Mouse (Mus musculus) cerebellum, postnatal 4 days (tissue): Measurements from ENCODE around the gene Ak5.
"Not testable (repeated sequence)": the region's sequence is repeated elsewhere in the genome, so short reads cannot be mapped to it uniquely, and the experiment has no call there.

Experiments used
- DNase-seq, 2 experiments: peaks; one replicate each; pipeline ENCODE4 v3.0.0; 2022; ENCODE audit warnings: low spot score in 2 of 2, mixed read lengths in 1 of 2

Gene Ak5

DNA sequence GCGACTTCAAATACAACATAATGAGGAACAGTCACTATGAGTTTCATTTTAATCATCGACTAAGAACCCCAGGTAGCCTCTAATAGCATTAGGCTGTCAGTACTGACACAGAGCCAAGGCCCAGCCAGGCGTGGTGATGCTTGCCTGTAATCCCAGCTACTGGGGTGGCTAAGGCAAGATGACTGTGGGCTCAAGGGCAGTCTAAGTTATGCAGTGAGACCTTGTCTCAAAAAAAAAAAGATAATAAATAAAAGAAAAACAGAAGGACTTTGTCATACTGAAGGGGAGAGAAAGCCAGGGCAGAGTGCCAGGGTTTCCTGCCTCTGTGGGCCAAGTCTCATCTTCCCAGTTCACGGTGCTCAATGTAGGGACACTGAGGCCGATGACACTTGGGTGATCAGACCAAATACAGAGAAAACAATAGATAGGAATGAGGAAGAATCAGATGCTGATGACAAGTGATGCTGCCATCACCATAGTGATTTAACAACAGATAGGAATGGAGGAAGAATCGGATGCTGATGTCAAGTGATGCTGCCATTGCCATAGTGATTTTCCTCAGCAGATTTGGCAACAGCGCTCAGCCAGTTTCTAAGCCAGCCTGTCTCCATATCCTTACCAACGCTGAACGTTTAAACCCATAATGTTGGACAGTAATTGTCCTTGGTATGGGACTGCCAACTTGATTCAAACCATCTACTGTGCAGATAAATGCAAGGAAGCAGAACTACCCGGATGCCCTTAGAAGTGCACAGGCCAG lies 42.9 kb downstream of the Ak5 start:
- peak in 1 of 2 experiments; percentile 10 for DNase-seq

- DNase-seq: no peak
Observed at GRCm38 (mm10) chr3:152620534-152620933, 47.6 kb downstream of the Ak5 start.

DNA sequence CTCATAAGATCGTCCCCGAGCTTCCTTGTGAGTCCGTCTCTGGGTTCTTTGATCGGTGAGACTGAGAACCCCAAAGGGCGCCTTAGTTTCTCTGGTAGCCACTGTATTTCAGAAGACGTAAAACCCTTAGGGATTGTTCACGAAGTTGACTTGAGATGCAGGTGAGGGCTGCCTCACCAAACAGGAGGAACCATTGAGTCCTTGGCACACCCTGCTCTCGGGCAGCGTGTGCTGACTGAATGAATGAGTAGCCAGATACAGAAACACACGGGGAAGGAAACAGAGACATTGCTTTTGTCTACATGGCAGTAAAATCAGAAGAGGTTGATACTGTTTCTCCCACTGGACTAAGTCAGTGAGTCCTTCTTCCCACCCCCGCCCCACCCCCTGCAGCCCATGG lies 48.1 kb downstream of the Ak5 start:
- DNase-seq: no peak

DNA sequence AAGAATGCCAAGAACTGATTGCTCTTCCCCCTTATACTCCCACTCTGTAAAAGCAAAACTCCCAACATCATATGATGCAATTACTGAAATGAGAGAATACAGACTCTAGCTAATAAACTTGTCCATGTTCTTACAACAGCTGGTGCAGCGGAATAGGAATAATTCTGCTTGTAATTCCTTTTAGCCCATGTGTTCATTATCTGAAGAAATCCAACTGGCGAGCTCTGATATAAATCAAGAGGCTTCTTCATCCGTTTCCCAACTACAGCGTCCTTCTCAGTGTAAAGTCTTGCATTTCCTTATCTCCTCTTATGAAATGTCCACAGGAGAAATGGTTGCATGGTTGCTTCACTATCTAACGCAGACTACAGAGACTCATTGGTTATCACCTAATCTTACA lies 59.1 kb downstream of the Ak5 start:
- no peak for DNase-seq

GRCm38 (mm10) chr3:152605849-152606248 lies 62.3 kb downstream of the Ak5 start:
- no peak for DNase-seq

GRCm38 (mm10) chr3:152599679-152600078 lies 68.5 kb downstream of the Ak5 start:
- DNase-seq: no peak

DNA sequence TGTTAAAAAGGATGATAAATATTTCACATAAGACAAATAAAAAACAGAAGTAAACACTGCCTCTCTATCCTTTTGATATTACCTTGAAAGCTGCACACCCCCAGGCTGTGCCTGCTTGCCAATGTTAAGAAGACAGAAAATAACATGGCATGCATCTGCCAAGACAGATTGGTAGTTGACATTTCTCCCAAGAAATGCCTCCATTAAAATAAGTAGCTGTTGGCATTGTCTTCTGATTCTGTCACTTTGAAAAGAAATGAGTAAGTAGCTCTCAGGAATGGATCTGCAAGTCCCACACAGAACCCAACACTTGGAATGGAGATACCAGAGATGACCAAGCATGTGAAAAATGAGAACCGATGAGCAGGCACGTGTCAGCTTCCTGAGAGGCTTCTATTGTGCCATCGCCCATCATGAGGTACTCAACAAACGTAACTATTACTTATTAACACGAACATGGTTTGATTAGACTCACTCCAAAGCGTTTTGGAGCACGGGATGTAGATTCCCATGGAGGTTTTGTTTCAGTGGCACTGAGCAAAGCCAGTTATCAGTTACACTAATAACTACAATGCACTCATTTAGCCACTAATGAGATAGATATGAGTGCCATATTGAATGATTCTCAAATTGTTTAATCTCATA lies 71.6 kb downstream of the Ak5 start:
- DNase-seq: no peak

DNA sequence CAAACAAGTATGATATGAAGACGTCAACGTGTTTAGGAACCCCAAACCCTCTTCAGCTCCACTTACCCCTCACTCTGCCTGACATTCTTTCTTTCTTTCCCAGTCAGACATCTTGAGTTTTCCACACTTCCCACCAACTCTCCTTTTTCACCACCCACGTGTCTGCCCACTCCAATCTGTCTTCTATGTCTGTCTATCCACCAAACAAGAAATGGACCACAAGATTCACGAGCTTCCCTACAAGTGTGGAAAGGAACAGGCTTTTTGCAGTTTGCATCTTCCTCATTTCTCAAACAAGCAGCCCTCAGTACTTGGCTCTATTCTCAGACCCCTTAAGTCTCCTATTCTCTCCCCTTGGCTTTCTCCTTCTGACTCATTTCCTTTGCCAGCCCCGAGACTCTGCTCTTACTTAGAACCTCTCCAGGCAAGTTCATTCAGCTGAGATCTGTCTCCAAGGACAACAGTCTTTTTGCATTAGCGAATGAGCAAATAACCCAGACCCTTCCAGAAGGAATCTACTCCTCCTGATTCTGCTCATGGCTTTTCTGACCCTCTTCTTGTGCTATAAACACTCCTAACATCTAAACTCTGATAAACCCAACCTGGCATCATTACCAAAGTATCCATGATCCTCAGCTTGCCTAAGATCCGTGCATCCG lies 75.3 kb downstream of the Ak5 start:
- no peak for DNase-seq

- DNase-seq: no peak
Observed at GRCm38 (mm10) chr3:152590491-152590890, 77.7 kb downstream of the Ak5 start.

DNA sequence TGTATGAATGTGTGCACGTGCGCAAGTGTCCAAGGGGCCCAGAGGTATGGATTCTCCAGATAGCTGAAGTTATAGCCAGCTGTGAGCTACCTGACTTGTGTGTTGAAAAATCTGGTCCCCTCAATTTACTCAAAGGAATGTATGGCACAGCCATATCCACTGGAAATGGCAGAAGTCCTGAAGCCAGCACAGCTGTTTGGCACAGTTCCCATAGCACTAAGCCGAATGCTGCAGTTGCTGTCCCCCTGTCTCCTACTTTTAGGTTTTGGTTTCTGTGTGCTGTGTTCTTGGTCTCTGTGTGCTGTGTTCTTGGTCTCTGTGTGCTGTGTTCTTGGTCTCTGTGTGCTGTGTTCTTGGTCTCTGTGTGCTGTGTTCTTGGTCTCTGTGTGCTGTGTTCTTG lies 79.1 kb downstream of the Ak5 start:
- not testable (repeated sequence) for DNase-seq

DNA sequence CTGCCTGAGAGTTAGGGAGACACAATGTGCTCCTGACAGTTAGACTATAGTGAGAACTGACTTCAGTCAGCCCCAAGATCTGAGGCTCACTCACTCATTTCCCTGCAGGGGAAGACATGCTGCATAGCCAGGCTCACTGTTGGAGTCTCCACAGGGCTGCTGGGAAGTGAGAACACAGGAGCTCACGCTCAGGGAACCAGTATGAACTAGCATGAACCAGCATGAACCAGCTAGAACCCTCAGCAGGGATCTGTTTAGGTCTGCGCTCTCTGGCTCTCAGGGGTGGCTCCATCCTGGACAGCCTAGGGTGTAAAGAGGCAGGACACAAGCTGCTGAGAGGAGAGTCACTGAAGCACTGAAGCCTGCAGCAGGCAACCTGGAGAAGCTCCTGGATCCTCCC lies 81.2 kb downstream of the Ak5 start:
- no peak for DNase-seq

DNA sequence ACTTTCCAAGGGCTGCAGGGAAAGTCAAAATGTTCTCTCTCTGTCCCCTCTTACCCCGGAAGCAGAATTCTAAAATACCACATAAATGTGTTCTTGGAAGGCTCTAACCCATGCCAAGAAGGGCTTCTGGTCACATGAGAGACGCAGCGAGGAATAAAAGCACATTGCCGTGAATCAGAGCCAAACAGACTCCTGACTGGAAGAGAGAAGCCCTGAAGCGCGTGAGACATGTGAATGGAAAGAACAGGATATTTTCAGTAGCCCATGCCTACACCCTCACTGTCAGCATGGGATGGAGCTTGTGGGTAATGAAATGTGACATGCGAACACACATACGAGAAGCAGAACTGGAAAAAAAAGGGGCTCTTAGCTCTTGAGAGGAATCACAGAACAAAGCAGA lies 82.0 kb downstream of the Ak5 start:
- DNase-seq: no peak

GRCm38 (mm10) chr3:152585581-152585980 lies 82.6 kb downstream of the Ak5 start:
- DNase-seq: no peak

- DNase-seq: no peak
Observed at GRCm38 (mm10) chr3:152583033-152583432, 85.1 kb downstream of the Ak5 start.

GRCm38 (mm10) chr3:152581853-152582252 lies 86.3 kb downstream of the Ak5 start:
- DNase-seq: not testable (repeated sequence)

DNA sequence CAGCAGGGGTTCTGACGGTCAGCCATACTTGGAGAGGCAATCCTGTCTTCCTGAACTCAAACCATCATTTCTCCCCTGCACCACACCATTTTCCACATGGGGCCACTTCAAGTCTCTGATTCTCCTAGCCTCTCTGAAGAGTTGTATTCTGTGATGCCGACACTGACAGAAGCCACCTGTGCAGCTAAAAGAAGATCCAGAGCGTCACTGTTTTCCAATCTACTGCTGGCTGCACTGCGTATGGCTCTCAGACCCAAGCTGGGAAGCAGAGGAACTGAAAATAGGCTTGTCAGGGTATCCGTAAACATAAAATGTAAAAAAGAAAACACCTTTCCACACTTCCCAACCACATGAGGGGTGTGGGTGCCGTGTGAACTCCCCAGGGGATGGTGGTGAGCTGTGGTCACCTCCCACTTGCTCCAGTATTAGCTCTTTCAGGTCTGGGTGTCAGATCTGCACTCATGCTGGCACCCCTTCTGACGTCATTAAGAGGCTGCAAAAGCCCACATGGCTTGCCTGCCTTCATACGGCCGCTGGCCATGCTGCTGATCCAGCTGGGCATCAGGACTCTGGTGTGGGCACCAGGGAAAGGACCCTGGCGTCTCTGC lies 88.1 kb downstream of the Ak5 start:
- no peak for DNase-seq

GRCm38 (mm10) chr3:152578282-152579228 lies 89.6 kb downstream of the Ak5 start:
- DNase-seq: no peak

GRCm38 (mm10) chr3:152577763-152578162 lies 90.4 kb downstream of the Ak5 start:
- no peak for DNase-seq

- no peak for DNase-seq
Observed at GRCm38 (mm10) chr3:152577273-152577672, 90.9 kb downstream of the Ak5 start.

GRCm38 (mm10) chr3:152569242-152569605 lies 98.9 kb downstream of the Ak5 start:
- no peak for DNase-seq

DNA sequence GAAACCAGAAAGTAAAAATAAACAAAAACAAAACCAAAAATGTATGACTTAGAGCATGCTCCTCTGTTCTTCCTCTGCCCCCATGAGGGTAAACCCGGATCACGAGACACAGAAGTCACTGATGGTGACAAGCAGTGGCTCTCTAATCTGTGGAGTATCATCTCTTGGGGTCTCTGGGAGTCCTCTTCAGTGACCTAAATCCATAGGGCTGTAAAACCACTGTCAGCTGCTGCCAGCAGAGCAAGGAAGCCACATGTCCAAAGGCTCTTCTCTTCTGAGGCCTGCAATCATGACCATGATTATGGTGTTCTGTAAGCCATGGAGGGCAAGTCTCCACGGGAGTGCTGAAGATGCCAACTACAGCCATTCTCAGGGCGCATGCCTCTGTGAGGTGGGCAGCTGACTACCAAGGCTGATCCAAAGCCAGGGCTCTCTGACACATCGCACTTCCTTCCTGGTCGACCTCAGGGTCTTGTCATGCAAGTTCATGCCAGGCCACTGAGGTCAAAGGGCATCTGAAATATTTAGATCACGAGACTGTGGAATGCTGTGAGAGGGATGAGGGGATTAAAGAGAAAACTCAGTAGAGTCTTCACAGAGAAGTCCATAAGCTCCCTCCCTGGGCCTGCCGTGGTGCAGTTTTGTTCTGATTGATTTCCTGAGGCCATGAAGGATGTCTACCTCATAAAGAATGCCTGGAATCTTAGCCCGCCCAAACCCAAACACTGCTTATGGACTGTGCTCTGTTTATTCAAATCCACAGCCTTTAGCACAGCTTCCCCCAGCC lies 99.5 kb downstream of the Ak5 start:
- no peak for DNase-seq
